26 mouse cellular contexts compared by ENCODE assay signal in genomic region chr7:83699066-83699745, GRCm38 (mm10). TPM values are rescaled to one million over a fixed set of nuclear protein-coding genes. Genes with fewer than 3 reads are reported as not detected.
DNase-seq lines count a peak whose midpoint lies in the region; ATAC-seq and TF ChIP-seq lines count a peak whose summit lies in the region.
"Had no signal": no experiment of that assay in that cellular context is flagged by ENCODE, and none has a peak within 500 bp of the region (broad histone marks: within the 10 kb centered on the region; RNA-seq: fewer than 3 reads in every experiment).

No protein-coding gene starts in this region.

- WGBS in midbrain, embryonic 11.5 days, result 88% methylated on average over 6 of the region's 6 CpGs
- WGBS in midbrain, embryonic 16.5 days, result 83% methylated on average over 6 of the region's 6 CpGs
- 86% methylated on average over 6 of the region's 6 CpGs for WGBS in limb, embryonic 10.5 days

- no peak overlapping the region for H3K9ac ChIP-seq in midbrain, embryonic 11.5 days (ENCODE audit: low read length)
- H3K9ac ChIP-seq in midbrain, embryonic 16.5 days (ENCODE audit: low read depth, low read length), result no peak overlapping the region
- H3K9ac ChIP-seq: embryonic facial prominence, embryonic 12.5 days; hindbrain, embryonic 13.5 days; limb, embryonic 12.5 days; liver, embryonic 12.5 days; liver, postnatal 0 days; midbrain, embryonic 12.5 days had no signal

- no peaks in the 10 kb centered on the region for H3K27me3 ChIP-seq in midbrain, embryonic 11.5 days (ENCODE audit: control insufficient read depth, insufficient read depth, low read length)
- no peaks in the 10 kb centered on the region for H3K27me3 ChIP-seq in midbrain, embryonic 16.5 days (ENCODE audit: control insufficient read depth, insufficient read depth, low read depth, low read length)
- H3K27me3 ChIP-seq in limb, embryonic 10.5 days (ENCODE audit: low read depth, poor library complexity, severe bottlenecking), result no peaks in the 10 kb centered on the region
- H3K27me3 ChIP-seq: embryonic facial prominence, embryonic 12.5 days; hindbrain, embryonic 13.5 days; limb, embryonic 12.5 days; liver, embryonic 12.5 days; midbrain, embryonic 12.5 days had no signal

- H3K27ac ChIP-seq in gastrocnemius, adult 2 months, result peak overlapping the region; percentile 40; the same call in 1 of the 2 replicates
- H3K27ac ChIP-seq in midbrain, embryonic 11.5 days (ENCODE audit: low read depth, low read length), result no peak overlapping the region
- H3K27ac ChIP-seq in midbrain, embryonic 16.5 days (ENCODE audit: low read length), result no peak overlapping the region
- peak overlapping the region; percentile 38; the same call in 1 of the 2 replicates for H3K27ac ChIP-seq in limb, embryonic 10.5 days
- H3K27ac ChIP-seq: embryonic facial prominence, embryonic 12.5 days; hindbrain, embryonic 13.5 days; limb, embryonic 12.5 days; liver, embryonic 12.5 days; macrophage; midbrain, embryonic 12.5 days had no signal

- intact Hi-C loops in gastrocnemius, adult 2 months (cut with DNase I), result loop anchor here (10.0 kb wide), 1 partner anchor 186 kb away; the partner anchor contains the start of genes Mesd and Tlnrd1
- intact Hi-C loops in gastrocnemius, postnatal 14 days (cut with DNase I; ENCODE audit: low total_unique reads), result no loop called here

- H3K9me3 ChIP-seq in midbrain, embryonic 11.5 days (ENCODE audit: control insufficient read depth, low read length), result no peaks in the 10 kb centered on the region
- H3K9me3 ChIP-seq in midbrain, embryonic 16.5 days (replicated peaks; ENCODE audit: control insufficient read depth, low read length, poor library complexity, severe bottlenecking), result no peaks in the 10 kb centered on the region
- no peaks in the 10 kb centered on the region for H3K9me3 ChIP-seq in limb, embryonic 10.5 days (replicated peaks)
- H3K9me3 ChIP-seq: hindbrain, embryonic 13.5 days; limb, embryonic 12.5 days; liver, embryonic 12.5 days; midbrain, embryonic 12.5 days had no signal

- H3K36me3 ChIP-seq in midbrain, embryonic 11.5 days (ENCODE audit: control insufficient read depth, insufficient read depth, low read length), result no peaks in the 10 kb centered on the region
- H3K36me3 ChIP-seq in midbrain, embryonic 16.5 days (ENCODE audit: control insufficient read depth, insufficient read depth, low read length), result no peaks in the 10 kb centered on the region
- no peaks in the 10 kb centered on the region for H3K36me3 ChIP-seq in limb, embryonic 10.5 days
- H3K36me3 ChIP-seq: embryonic facial prominence, embryonic 12.5 days; hindbrain, embryonic 13.5 days; limb, embryonic 12.5 days; liver, embryonic 12.5 days; midbrain, embryonic 12.5 days had no signal

- H3K4me1 ChIP-seq in midbrain, embryonic 11.5 days (ENCODE audit: control insufficient read depth, insufficient read depth, low read length), result no peaks in the 10 kb centered on the region; the same call in 1 of the 2 replicates
- no peaks in the 10 kb centered on the region for H3K4me1 ChIP-seq in midbrain, embryonic 16.5 days (ENCODE audit: control insufficient read depth, insufficient read depth, low read length)
- peaks cover 20% of the 10 kb centered on the region for H3K4me1 ChIP-seq in limb, embryonic 10.5 days
- H3K4me1 ChIP-seq: hindbrain, embryonic 13.5 days; liver, embryonic 12.5 days; midbrain, embryonic 12.5 days had no signal

- H3K4me3 ChIP-seq in gastrocnemius, adult 2 months, result no peak overlapping the region
- no peak overlapping the region for H3K4me3 ChIP-seq in midbrain, embryonic 11.5 days (ENCODE audit: low read depth, low read length)
- H3K4me3 ChIP-seq in midbrain, embryonic 16.5 days (ENCODE audit: low read depth, low read length), result no peak overlapping the region
- H3K4me3 ChIP-seq in limb, embryonic 10.5 days, result no peak overlapping the region
- H3K4me3 ChIP-seq: embryonic facial prominence, embryonic 12.5 days; hindbrain, embryonic 13.5 days; limb, embryonic 12.5 days; liver, embryonic 12.5 days; midbrain, embryonic 12.5 days had no signal

- no peak for ATAC-seq in midbrain, embryonic 11.5 days (ENCODE audit: low FRiP score)
- ATAC-seq in midbrain, embryonic 16.5 days, result no peak
- ATAC-seq in neutrophil, adult 5-6 weeks (ENCODE audit: extremely low read depth, insufficient number of reproducible peaks, low FRiP score, poor library complexity, severe bottlenecking), result peak; percentile 64; the same call in 1 of the 2 replicates
- ATAC-seq: liver, embryonic 12.5 days; liver, postnatal 0 days; lung, postnatal 0 days had no signal

- H3K4me2 ChIP-seq in midbrain, embryonic 11.5 days, result no peak overlapping the region
- H3K4me2 ChIP-seq in midbrain, embryonic 16.5 days (ENCODE audit: low read length), result no peak overlapping the region
- H3K4me2 ChIP-seq: embryonic facial prominence, embryonic 12.5 days; hindbrain, embryonic 13.5 days; limb, embryonic 12.5 days; liver, embryonic 12.5 days; midbrain, embryonic 12.5 days had no signal

- no peak for TF ChIP-seq CTCF in gastrocnemius, adult 2 months (IDR thresholded peaks at IDR 0.05)

- no peak for DNase-seq in gastrocnemius, adult 2 months
- no peak for DNase-seq in gastrocnemius, postnatal 14 days
- peak; percentile 44 for DNase-seq in midbrain, embryonic 11.5 days (ENCODE audit: low spot score, missing footprints)
- DNase-seq in limb, embryonic 10.5 days (ENCODE audit: low spot score), result peak; percentile 26
- DNase-seq in testis, postnatal 10 days (ENCODE audit: low spot score), result no peak
- DNase-seq in liver, result no peak
- DNase-seq: adrenal gland, postnatal 25 days; cerebellum, adult 18-20 months; gastrocnemius, postnatal 25 days; heart, postnatal 36 days; kidney, adult 11 months; kidney, postnatal 25 days; liver, postnatal 0 days; retina, postnatal 1 day; right cerebral cortex, postnatal 25 days; thymus, adult 18-20 months; thymus, postnatal 36 days had no signal

RNA-seq across cellular contexts. Expression of gene Il16, which starts 46.3 kb away (rescaled TPM):
- 1 to 10 TPM; 1.4 to 1.8 TPM for total RNA-seq in gastrocnemius, adult 2 months (2021)
- total RNA-seq in gastrocnemius, postnatal 14 days (2021), result 1 to 10 TPM; 4.2 to 6.6 TPM
- 1.0 and 1.1 TPM in 2 replicates for polyA plus RNA-seq in midbrain, embryonic 11.5 days (2014; fragmentation: Nextera tagmentation; extraction: Ambion mirVana)
- 0.84 and 0.96 TPM in 2 replicates for polyA plus RNA-seq in midbrain, embryonic 16.5 days (2015; fragmentation: Nextera tagmentation; extraction: Ambion mirVana)
- 2.3 and 3.4 TPM in 2 replicates for polyA plus RNA-seq in limb, embryonic 10.5 days (2016; fragmentation: Nextera tagmentation; extraction: Ambion mirVana)
- total RNA-seq in neutrophil, adult 5-6 weeks (2017), result 454 and 474 TPM in 2 replicates

Comparison
In these comparisons a context has a peak if more than half of its experiments do, and no peak if none do; other contexts are left out.
1. DNase-seq: peak in midbrain, embryonic 11.5 days (single experiment) and limb, embryonic 10.5 days (single experiment); none in gastrocnemius, adult 2 months (single experiment), gastrocnemius, postnatal 14 days (single experiment), testis, postnatal 10 days (single experiment) and liver (single experiment).
2. H3K27ac ChIP-seq: peak in gastrocnemius, adult 2 months (single experiment) and limb, embryonic 10.5 days (single experiment); none in midbrain, embryonic 11.5 days (single experiment) and midbrain, embryonic 16.5 days (single experiment).
3. RNA of gene Il16, which starts 46.3 kb away (total RNA-seq): 454 to 474 TPM in neutrophil, adult 5-6 weeks; 4.2 to 6.6 TPM in gastrocnemius, postnatal 14 days and 1.4 to 1.8 TPM in gastrocnemius, adult 2 months; every median in the first group is over 10 times any median in the second.